Mouse (Mus musculus) megakaryocyte, embryonic 14.5 days (primary cell): Measurements from ENCODE around the gene Pcgf3. TPM values are rescaled to one million over a fixed set of nuclear protein-coding genes. Genes with fewer than 3 reads are reported as not detected.
"Not testable (repeated sequence)": the region's sequence is repeated elsewhere in the genome, so short reads cannot be mapped to it uniquely, and the experiment has no call there.

Experiments
- H3K27me3 ChIP-seq: replicated peaks from 2 replicates; pipeline ENCODE3; 2012; ENCODE audit warnings: inconsistent platforms
- H3K36me3 ChIP-seq: replicated peaks from 2 replicates; pipeline ENCODE3; 2012; ENCODE audit warnings: low read length, inconsistent platforms, mixed read lengths
- H3K4me1 ChIP-seq: 2 replicates; pipeline ENCODE4 v1.6.1; 2012; ENCODE audit warnings: inconsistent platforms
- H3K4me3 ChIP-seq: replicated peaks from 2 replicates; pipeline ENCODE3; 2012; ENCODE audit warnings: moderate library complexity, mild to moderate bottlenecking, inconsistent platforms
- H3K9me3 ChIP-seq: 2 replicates; pipeline ENCODE4 v1.6.1; 2012; ENCODE audit warnings: inconsistent platforms
- FLI1 ChIP-seq: IDR thresholded peaks from 2 replicates; pipeline ENCODE4 v1.6.1; 2012; ENCODE audit warnings: low read length, inconsistent platforms, mixed read lengths
- GATA1 ChIP-seq: IDR thresholded peaks from 3 replicates; pipeline ENCODE4 v1.6.1; 2012; ENCODE audit warnings: mixed read lengths, low read length, inconsistent platforms, borderline replicate concordance
- polyA plus RNA-seq: library from polyadenylated mRNA; stranded (reverse); fragments of >175 nt; gene quantifications from 2 replicates; pipeline ENCODE4 v1.2.3, GENCODE M21; 2012; ENCODE audit warnings: low replicate concordance; ENCODE audit not compliant: insufficient read depth

Gene Pcgf3
- polyA plus RNA-seq, 1 experiment, result 9.2 TPM

- TF ChIP-seq GATA1, result no peak
- TF ChIP-seq FLI1, result no peak
- no peak overlapping the region for H3K4me3 ChIP-seq
- peaks cover 88% of the 10 kb centered on the region for H3K4me1 ChIP-seq
- no peaks in the 10 kb centered on the region for H3K27me3 ChIP-seq
- H3K9me3 ChIP-seq, result no peaks in the 10 kb centered on the region
- H3K36me3 ChIP-seq, result peaks cover 27% of the 10 kb centered on the region
Observed at GRCm38 (mm10) chr5:108466647-108467046, 5.6 kb downstream of the Pcgf3 start.

GRCm38 (mm10) chr5:108469617-108470016 lies 8.6 kb downstream of the Pcgf3 start:
- H3K27me3 ChIP-seq, result no peaks in the 10 kb centered on the region
- H3K36me3 ChIP-seq, result peaks cover 57% of the 10 kb centered on the region
- no peaks in the 10 kb centered on the region for H3K9me3 ChIP-seq
- H3K4me1 ChIP-seq, result peaks cover 70% of the 10 kb centered on the region
- no peak overlapping the region for H3K4me3 ChIP-seq
- TF ChIP-seq GATA1 (no peak), FLI1 (no peak)

GRCm38 (mm10) chr5:108473737-108474136 lies 12.7 kb downstream of the Pcgf3 start:
- H3K9me3 ChIP-seq, result no peaks in the 10 kb centered on the region
- H3K4me1 ChIP-seq, result peaks cover 54% of the 10 kb centered on the region
- no peak for TF ChIP-seq FLI1
- no peak for TF ChIP-seq GATA1
- no peaks in the 10 kb centered on the region for H3K27me3 ChIP-seq
- H3K4me3 ChIP-seq, result no peak overlapping the region
- peaks cover 85% of the 10 kb centered on the region for H3K36me3 ChIP-seq

DNA sequence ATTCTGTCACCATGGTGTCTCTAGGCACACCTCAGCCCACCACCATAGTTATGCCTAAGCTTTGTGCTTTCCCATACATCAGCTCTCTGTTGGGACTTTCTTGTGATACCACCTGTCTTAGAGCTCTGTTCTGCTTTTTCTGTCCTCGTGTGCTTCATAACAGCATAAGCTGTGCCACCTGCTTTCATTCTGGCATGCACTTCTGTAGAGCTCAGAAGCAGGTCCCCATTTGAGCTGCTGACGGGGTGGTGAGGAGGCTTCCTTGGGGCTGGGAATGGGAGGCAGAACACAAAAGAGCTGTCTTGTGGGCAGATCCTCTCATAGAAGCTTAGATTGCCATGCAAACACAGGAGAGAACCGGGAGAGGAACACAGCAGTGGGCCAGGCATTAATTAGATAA lies 14.9 kb downstream of the Pcgf3 start:
- Histone ChIP-seq H3K27me3 (no peaks in the 10 kb centered on the region), H3K4me1 (peaks cover 35% of the 10 kb centered on the region), H3K9me3 (no peaks in the 10 kb centered on the region), H3K4me3 (no peak overlapping the region), H3K36me3 (peaks cover 87% of the 10 kb centered on the region)
- no peak for TF ChIP-seq FLI1
- TF ChIP-seq GATA1, result no peak

- Histone ChIP-seq H3K27me3 (no peaks in the 10 kb centered on the region), H3K36me3 (peaks cover 71% of the 10 kb centered on the region), H3K4me1 (peaks cover 37% of the 10 kb centered on the region), H3K9me3 (no peaks in the 10 kb centered on the region), H3K4me3 (no peak overlapping the region)
- TF ChIP-seq GATA1, result no peak
- no peak for TF ChIP-seq FLI1
Observed at GRCm38 (mm10) chr5:108483006-108483405, 22.0 kb downstream of the Pcgf3 start.

GRCm38 (mm10) chr5:108485239-108485638 lies 24.2 kb downstream of the Pcgf3 start:
- H3K4me1 ChIP-seq, result peaks cover 37% of the 10 kb centered on the region
- H3K4me3 ChIP-seq, result no peak overlapping the region
- H3K9me3 ChIP-seq, result no peaks in the 10 kb centered on the region
- peaks cover 76% of the 10 kb centered on the region for H3K36me3 ChIP-seq
- TF ChIP-seq FLI1, result no peak
- TF ChIP-seq GATA1, result no peak
- no peaks in the 10 kb centered on the region for H3K27me3 ChIP-seq

- H3K36me3 ChIP-seq, result peaks cover 84% of the 10 kb centered on the region
- H3K9me3 ChIP-seq, H3K4me3 ChIP-seq, H3K27me3 ChIP-seq: not testable (repeated sequence)
- peaks cover 41% of the 10 kb centered on the region for H3K4me1 ChIP-seq
Observed at GRCm38 (mm10) chr5:108486148-108486547, 25.1 kb downstream of the Pcgf3 start.

DNA sequence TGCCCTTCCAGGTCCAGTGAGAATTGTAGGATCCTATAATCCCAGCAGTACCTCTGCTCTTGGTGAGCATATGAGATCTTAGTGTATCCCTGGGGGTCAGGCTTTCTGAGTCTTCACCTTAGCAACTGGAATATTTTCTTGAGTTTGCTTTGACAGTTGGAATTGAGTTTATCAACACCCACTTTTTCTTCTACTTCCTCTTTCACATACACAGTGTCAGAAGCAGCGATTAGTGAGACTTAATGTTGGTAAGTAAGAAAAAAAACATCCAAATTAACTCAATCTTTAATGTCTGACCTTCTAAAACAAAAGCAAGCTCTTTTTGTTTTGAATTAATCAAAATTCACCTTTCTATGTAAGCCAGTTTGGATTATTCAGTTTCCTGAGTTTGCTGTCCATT lies 40.5 kb downstream of the Pcgf3 start:
- TF ChIP-seq GATA1 (no peak), FLI1 (no peak)
- Histone ChIP-seq H3K4me3 (no peak overlapping the region), H3K9me3 (no peaks in the 10 kb centered on the region), H3K4me1 (peaks cover 18% of the 10 kb centered on the region), H3K36me3 (peaks cover 95% of the 10 kb centered on the region), H3K27me3 (no peaks in the 10 kb centered on the region)

- peaks cover 18% of the 10 kb centered on the region for H3K4me1 ChIP-seq
- H3K4me3 ChIP-seq, result no peak overlapping the region
- TF ChIP-seq GATA1, result no peak
- no peak for TF ChIP-seq FLI1
- no peaks in the 10 kb centered on the region for H3K27me3 ChIP-seq
- H3K9me3 ChIP-seq, result no peaks in the 10 kb centered on the region
- peaks cover 90% of the 10 kb centered on the region for H3K36me3 ChIP-seq
Observed at GRCm38 (mm10) chr5:108502286-108502685, 41.3 kb downstream of the Pcgf3 start.

GRCm38 (mm10) chr5:108515581-108516361 lies 54.7 kb downstream of the Pcgf3 start:
- Histone ChIP-seq H3K4me1 (peaks cover 4% of the 10 kb centered on the region; the same call in 1 of the 2 replicates), H3K4me3 (no peak overlapping the region), H3K36me3 (no peaks in the 10 kb centered on the region), H3K27me3 (peaks cover 38% of the 10 kb centered on the region), H3K9me3 (no peaks in the 10 kb centered on the region)
- TF ChIP-seq FLI1 (no peak), GATA1 (no peak)
